Mouse (Mus musculus) forebrain, embryonic 11.5 days (tissue): Measurements from ENCODE around the gene Cox7a2l. TPM values are rescaled to one million over a fixed set of nuclear protein-coding genes. Genes with fewer than 3 reads are reported as not detected.
A peak's percentile ranks its signal among the peaks of the same experiment; 100 is the strongest.

Experiments used
- ATAC-seq: fragments of 200-750 bp; cut with Nextera tagmentation; replicated peaks from 2 replicates; pipeline ENCODE4 v1.8.0; 2017; ENCODE audit warnings: moderate TSS enrichment; ENCODE audit not compliant: low FRiP score
- DNase-seq: peaks from one replicate; pipeline ENCODE4 v3.0.0-alpha.2; 2017; ENCODE audit warnings: low spot score
- H3K27ac ChIP-seq: fragments of 300-500 bp; sonication (generic); 2 replicates; pipeline ENCODE4 v1.5.1; 2014; ENCODE audit warnings: low read depth, low read length
- H3K27me3 ChIP-seq: fragments of 300-500 bp; sonication (generic); 2 replicates; pipeline ENCODE4 v1.6.1; 2014; ENCODE audit warnings: mild to moderate bottlenecking, low read length, mixed read lengths; ENCODE audit not compliant: control insufficient read depth, insufficient read depth
- H3K36me3 ChIP-seq: fragments of 300-500 bp; sonication (generic); 2 replicates; pipeline ENCODE4 v1.6.1; 2014; ENCODE audit warnings: mild to moderate bottlenecking, low read length, moderate library complexity, mixed read lengths; ENCODE audit not compliant: control insufficient read depth, insufficient read depth
- H3K4me1 ChIP-seq: fragments of 300-500 bp; sonication (generic); replicated peaks from 2 replicates; pipeline ENCODE4 v1.6.1; 2014; ENCODE audit warnings: low read length, mixed read lengths; ENCODE audit not compliant: control insufficient read depth, insufficient read depth
- H3K4me2 ChIP-seq: fragments of 300-500 bp; sonication (generic); 2 replicates; pipeline ENCODE4 v1.6.1; 2014; ENCODE audit warnings: low read depth, mild to moderate bottlenecking, low read length, moderate library complexity, mixed read lengths; ENCODE audit not compliant: severe bottlenecking
- H3K4me3 ChIP-seq: fragments of 300-500 bp; sonication (generic); 2 replicates; pipeline ENCODE4 v1.5.1; 2014; ENCODE audit warnings: low read depth, low read length
- H3K9ac ChIP-seq: fragments of 300-500 bp; sonication (generic); 2 replicates; pipeline ENCODE4 v1.6.1; 2014; ENCODE audit warnings: low read length
- H3K9me3 ChIP-seq: fragments of 300-500 bp; sonication (generic); 2 replicates; pipeline ENCODE4 v1.6.1; 2016; ENCODE audit warnings: low read length, mixed read lengths; ENCODE audit not compliant: control insufficient read depth
- WGBS: fragments of 180-500 bp; shearing (Covaris S2); extraction: QIAGEN DNeasy Blood & Tissue Kit; methylation state at CpG from one replicate; pipeline ENCODE4 v1.1.7; 2014; 5-methylcytosine and 5-hydroxymethylcytosine counted together
- polyA plus RNA-seq: library from polyadenylated mRNA; unstranded; fragments of >200 nt; fragmentation: Nextera tagmentation; extraction: Ambion mirVana; gene quantifications from 2 replicates; pipeline ENCODE4 v1.2.1, GENCODE M21; 2014

Cox7a2l gene
- polyA plus RNA-seq, 1 experiment from 2014 or later, result 155 TPM

- Histone ChIP-seq H3K4me2 (no peak overlapping the region), H3K4me3 (no peak overlapping the region), H3K27ac (no peak overlapping the region), H3K4me1 (peaks cover 2% of the 10 kb centered on the region; the same call in 1 of the 2 replicates), H3K9ac (peak overlapping the region; percentile 16; the same call in 1 of the 2 replicates), H3K9me3 (no peaks in the 10 kb centered on the region), H3K36me3 (no peaks in the 10 kb centered on the region), H3K27me3 (peaks cover 17% of the 10 kb centered on the region)
- ATAC-seq (peak; percentile 62; the same call in 1 of the 2 replicates), DNase-seq (peak; percentile 62)
- WGBS, result 20% methylated on average over 12 of the region's 12 CpGs
These were observed 31.5 kb upstream of the Cox7a2l start for GRCm38 (mm10) chr17:83548501-83549233.

DNA sequence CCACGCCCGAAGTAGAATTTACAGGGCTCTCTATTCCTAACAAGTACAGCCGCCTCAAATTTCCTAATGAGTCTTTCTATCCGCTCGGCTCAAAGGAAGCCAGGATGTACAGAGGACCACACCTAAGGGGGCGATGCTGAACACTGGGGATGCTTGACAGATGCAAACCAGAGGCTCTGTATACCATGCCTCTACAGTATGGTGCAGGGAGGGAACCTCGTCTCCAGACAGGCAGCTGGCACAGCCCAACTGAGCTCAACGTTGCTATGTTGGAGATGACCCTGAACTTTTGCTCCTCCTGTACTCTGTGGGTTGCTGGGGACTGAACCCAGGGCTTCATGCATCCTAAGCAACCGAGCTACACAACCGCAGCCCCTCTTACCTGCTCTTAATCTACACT, 30.0 kb upstream of the Cox7a2l start:
- no peak overlapping the region for H3K27ac ChIP-seq
- DNase-seq (no peak), ATAC-seq (0 out of 2 replicates have a peak, but pooled peaks have one; percentile 28)
- no peaks in the 10 kb centered on the region for H3K9me3 ChIP-seq
- H3K36me3 ChIP-seq, result no peaks in the 10 kb centered on the region
- H3K9ac ChIP-seq, result no peak overlapping the region
- peaks cover 17% of the 10 kb centered on the region for H3K27me3 ChIP-seq
- no peak overlapping the region for H3K4me2 ChIP-seq
- no peak overlapping the region for H3K4me3 ChIP-seq
- WGBS, result 29% methylated on average over 10 of the region's 10 CpGs
- peaks cover 2% of the 10 kb centered on the region; the same call in 1 of the 2 replicates for H3K4me1 ChIP-seq

- peaks cover 2% of the 10 kb centered on the region; the same call in 1 of the 2 replicates for H3K4me1 ChIP-seq
- ATAC-seq (peak; percentile 35; the same call in 1 of the 2 replicates), DNase-seq (no peak)
- H3K36me3 ChIP-seq, result no peaks in the 10 kb centered on the region
- peak overlapping the region; percentile 5; the same call in 1 of the 2 replicates for H3K9ac ChIP-seq
- no peaks in the 10 kb centered on the region for H3K9me3 ChIP-seq
- H3K27me3 ChIP-seq, result peaks cover 17% of the 10 kb centered on the region
- H3K4me2 ChIP-seq, result peak overlapping the region; percentile 45
- peak overlapping the region; percentile 21 for H3K4me3 ChIP-seq
- 8% methylated on average over 35 of the region's 35 CpGs for WGBS
- H3K27ac ChIP-seq, result no peak overlapping the region
These were observed 28.9 kb upstream of the Cox7a2l start for GRCm38 (mm10) chr17:83545756-83546742.

DNA sequence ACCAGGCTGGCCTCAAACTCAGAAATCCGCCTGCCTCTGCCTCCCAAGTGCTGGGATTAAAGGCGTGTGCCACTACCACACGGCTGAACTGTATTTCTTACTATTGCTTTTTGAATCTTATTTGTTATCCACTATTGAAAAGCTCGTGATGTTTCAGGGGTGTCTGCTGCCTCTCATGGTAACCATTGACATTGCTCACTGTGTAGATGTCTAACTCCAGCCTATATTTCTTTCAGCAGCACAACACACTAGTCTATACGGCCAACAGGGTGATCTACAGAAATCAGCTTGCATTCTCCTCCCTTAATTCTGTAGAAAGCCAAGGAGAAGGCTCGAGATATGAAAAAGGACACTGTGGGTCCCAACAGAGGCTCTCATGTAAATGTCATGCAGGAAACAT, 28.1 kb upstream of the Cox7a2l start:
- H3K27ac ChIP-seq, result no peak overlapping the region
- H3K4me2 ChIP-seq, result peak overlapping the region; percentile 45; the same call in 1 of the 2 replicates
- H3K27me3 ChIP-seq, result peaks cover 17% of the 10 kb centered on the region

GRCm38 (mm10) chr17:83542424-83542823, 25.3 kb upstream of the Cox7a2l start:
- Histone ChIP-seq H3K4me1 (peaks cover 2% of the 10 kb centered on the region; the same call in 1 of the 2 replicates), H3K27me3 (peaks cover 13% of the 10 kb centered on the region), H3K4me2 (no peak overlapping the region), H3K36me3 (no peaks in the 10 kb centered on the region), H3K27ac (no peak overlapping the region), H3K9me3 (no peaks in the 10 kb centered on the region), H3K9ac (no peak overlapping the region), H3K4me3 (no peak overlapping the region)
- DNase-seq, result no peak
- WGBS, result 89% methylated on average over 2 of the region's 2 CpGs
- ATAC-seq, result no peak

More for the DNA sequence above, 28.1 kb upstream of the Cox7a2l start:
- WGBS, result 79% methylated on average over 6 of the region's 6 CpGs
- no peaks in the 10 kb centered on the region for H3K36me3 ChIP-seq
- peak overlapping the region; percentile 21; the same call in 1 of the 2 replicates for H3K4me3 ChIP-seq
- DNase-seq (no peak), ATAC-seq (no peak)
- peaks cover 2% of the 10 kb centered on the region; the same call in 1 of the 2 replicates for H3K4me1 ChIP-seq
- H3K9me3 ChIP-seq, result no peaks in the 10 kb centered on the region
- no peak overlapping the region for H3K9ac ChIP-seq

GRCm38 (mm10) chr17:83539262-83540037, 22.3 kb upstream of the Cox7a2l start:
- Histone ChIP-seq H3K36me3 (no peaks in the 10 kb centered on the region), H3K9ac (no peak overlapping the region), H3K9me3 (no peaks in the 10 kb centered on the region), H3K4me1 (no peaks in the 10 kb centered on the region), H3K27me3 (no peaks in the 10 kb centered on the region), H3K4me2 (no peak overlapping the region), H3K4me3 (no peak overlapping the region), H3K27ac (no peak overlapping the region)
- no peak for DNase-seq
- ATAC-seq, result no peak
- WGBS, result 77% methylated on average over 12 of the region's 12 CpGs

DNA sequence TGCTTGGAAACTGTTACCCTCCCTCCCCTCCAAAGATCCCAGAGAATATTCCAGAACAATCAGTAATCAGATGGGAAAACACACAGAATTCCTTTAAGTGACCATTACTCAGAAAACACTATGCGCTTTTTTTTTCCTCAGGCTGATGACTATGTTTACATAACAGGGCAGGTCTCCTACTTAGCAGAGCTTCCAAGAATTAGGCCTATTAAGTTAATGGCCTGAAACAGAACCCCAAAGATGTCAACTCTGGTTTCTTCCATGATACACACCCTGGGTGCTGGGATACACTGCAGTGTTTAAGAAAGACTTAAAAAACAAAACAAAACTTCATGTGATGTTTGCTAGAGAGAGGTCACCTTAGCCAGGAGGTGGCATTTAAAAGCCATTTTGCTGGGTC, 21.6 kb upstream of the Cox7a2l start:
- 91% methylated on average over 1 of the region's 1 CpGs for WGBS
- Histone ChIP-seq H3K27ac (no peak overlapping the region), H3K4me2 (no peak overlapping the region), H3K36me3 (no peaks in the 10 kb centered on the region), H3K4me1 (no peaks in the 10 kb centered on the region), H3K4me3 (no peak overlapping the region), H3K27me3 (no peaks in the 10 kb centered on the region), H3K9me3 (no peaks in the 10 kb centered on the region), H3K9ac (no peak overlapping the region)
- no peak for DNase-seq
- ATAC-seq, result no peak

DNA sequence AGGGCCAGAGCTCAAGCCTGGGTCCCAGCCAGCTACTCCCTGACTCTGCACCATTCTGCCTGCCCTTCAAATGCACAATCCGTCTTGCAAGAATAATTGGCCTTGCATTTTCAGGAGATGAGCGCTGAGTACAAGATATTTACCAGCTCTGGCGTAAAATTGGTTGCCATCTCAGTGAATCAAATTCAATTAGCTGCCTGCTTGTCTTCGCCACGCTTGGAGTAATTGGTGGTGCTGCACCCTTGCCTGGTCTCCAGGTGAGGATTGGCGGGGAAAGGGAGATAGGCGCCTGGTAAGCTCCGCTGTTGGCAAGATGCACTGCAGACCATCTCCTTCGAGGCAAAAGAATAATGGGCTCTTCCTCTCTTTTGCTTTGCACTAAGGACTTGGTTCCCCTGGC, 21.0 kb upstream of the Cox7a2l start:
- H3K27me3 ChIP-seq, result no peaks in the 10 kb centered on the region
- WGBS, result 72% methylated on average over 9 of the region's 9 CpGs
- no peaks in the 10 kb centered on the region for H3K9me3 ChIP-seq
- no peak overlapping the region for H3K9ac ChIP-seq
- H3K4me3 ChIP-seq, result no peak overlapping the region
- H3K36me3 ChIP-seq, result no peaks in the 10 kb centered on the region
- ATAC-seq (no peak), DNase-seq (no peak)
- H3K4me2 ChIP-seq, result no peak overlapping the region
- H3K4me1 ChIP-seq, result no peaks in the 10 kb centered on the region
- no peak overlapping the region for H3K27ac ChIP-seq
